7 mouse cellular contexts compared by ENCODE assay signal in genomic region chr12:111007134-111008103, GRCm38 (mm10). TPM values are rescaled to one million over a fixed set of nuclear protein-coding genes. Genes with fewer than 3 reads are reported as not detected.
DNase-seq lines count a peak whose midpoint lies in the region; ATAC-seq and TF ChIP-seq lines count a peak whose summit lies in the region.

No protein-coding gene starts in this region.

- H3K27ac ChIP-seq in limb, embryonic 10.5 days: peak overlapping the region; percentile 64

- H3K4me1 ChIP-seq in E14TG2a.4 (replicated peaks; ENCODE audit: low read depth, low read length): peaks cover 58% of the 10 kb centered on the region
- peaks cover 31% of the 10 kb centered on the region for H3K4me1 ChIP-seq in limb, embryonic 10.5 days

- H3K27me3 ChIP-seq in E14TG2a.4 (ENCODE audit: insufficient read depth, low read length): 0 out of 2 replicates have a peak, but pooled peaks cover 4% of the 10 kb centered on the region
- no peaks in the 10 kb centered on the region for H3K27me3 ChIP-seq in limb, embryonic 10.5 days (ENCODE audit: low read depth, poor library complexity, severe bottlenecking)

- DNase-seq in NIH3T3 (ENCODE audit: low read depth): peak; percentile 64
- DNase-seq in heart, adult 9 months (ENCODE audit: low spot score in 2 of 2): peak; percentile 49 to 63
- DNase-seq in limb, embryonic 10.5 days (ENCODE audit: low spot score): no peak
- DNase-seq in layer of hippocampus, postnatal 25 days (ENCODE audit: extremely low spot score in 1 of 2, low spot score in 1 of 2): no peak
- DNase-seq in layer of hippocampus, postnatal 10 days (ENCODE audit: low spot score in 2 of 2): no peak

- peak; percentile 57 for ATAC-seq in neutrophil, adult 5-6 weeks (ENCODE audit: extremely low read depth, insufficient number of reproducible peaks, low FRiP score, poor library complexity, severe bottlenecking)

- no peak for TF ChIP-seq CTCF in E14TG2a.4 (conservative IDR thresholded peaks at IDR 0.05; ENCODE audit: low read length)

- no peaks in the 10 kb centered on the region for H3K9me3 ChIP-seq in E14TG2a.4 (ENCODE audit: low read length)
- no peaks in the 10 kb centered on the region for H3K9me3 ChIP-seq in limb, embryonic 10.5 days (replicated peaks)

- peak overlapping the region; percentile 57; the same call in 1 of the 2 replicates for H3K4me3 ChIP-seq in E14TG2a.4 (replicated peaks; ENCODE audit: low read length)
- no peak overlapping the region for H3K4me3 ChIP-seq in limb, embryonic 10.5 days

- no peaks in the 10 kb centered on the region for H3K36me3 ChIP-seq in E14TG2a.4 (ENCODE audit: insufficient read depth, low read length)
- H3K36me3 ChIP-seq in limb, embryonic 10.5 days: no peaks in the 10 kb centered on the region

- 81% methylated on average over 14 of the region's 14 CpGs for WGBS in limb, embryonic 10.5 days

RNA-seq across cellular contexts. Expression of gene Ankrd9, which starts 28.6 kb away (rescaled TPM):
- polyA plus RNA-seq in limb, embryonic 10.5 days (2016; fragmentation: Nextera tagmentation; extraction: Ambion mirVana): 15.2 and 17.2 TPM in 2 replicates
- total RNA-seq in neutrophil, adult 5-6 weeks (2017): 2.1 and 3.0 TPM in 2 replicates
- 10 to 100 TPM; 11.2 to 12.1 TPM for total RNA-seq in layer of hippocampus, postnatal 25 days (2021)
- 1 to 10 TPM; 8.2 to 9.6 TPM for total RNA-seq in layer of hippocampus, postnatal 10 days (2021)

RNA-seq across cellular contexts. Expression of gene Rcor1, which starts 31.7 kb away (rescaled TPM):
- 7.9 and 9.1 TPM in 2 replicates for polyA plus RNA-seq in limb, embryonic 10.5 days (2016; fragmentation: Nextera tagmentation; extraction: Ambion mirVana)
- total RNA-seq in neutrophil, adult 5-6 weeks (2017): 25.9 and 29.7 TPM in 2 replicates
- total RNA-seq in layer of hippocampus, postnatal 25 days (2021): 10 to 100 TPM; 16.8 to 17.9 TPM
- total RNA-seq in layer of hippocampus, postnatal 10 days (2021): 10 to 100 TPM; 18.0 to 19.0 TPM

Comparison
In these comparisons a context has a peak if more than half of its experiments do, and no peak if none do; other contexts are left out.
1. DNase-seq: peak in NIH3T3 (single experiment) and heart, adult 9 months (2 of 2); none in limb, embryonic 10.5 days (single experiment), layer of hippocampus, postnatal 25 days (0 of 2) and layer of hippocampus, postnatal 10 days (0 of 2).